10 mouse cellular contexts compared by ENCODE assay signal in the genomic region with DNA sequence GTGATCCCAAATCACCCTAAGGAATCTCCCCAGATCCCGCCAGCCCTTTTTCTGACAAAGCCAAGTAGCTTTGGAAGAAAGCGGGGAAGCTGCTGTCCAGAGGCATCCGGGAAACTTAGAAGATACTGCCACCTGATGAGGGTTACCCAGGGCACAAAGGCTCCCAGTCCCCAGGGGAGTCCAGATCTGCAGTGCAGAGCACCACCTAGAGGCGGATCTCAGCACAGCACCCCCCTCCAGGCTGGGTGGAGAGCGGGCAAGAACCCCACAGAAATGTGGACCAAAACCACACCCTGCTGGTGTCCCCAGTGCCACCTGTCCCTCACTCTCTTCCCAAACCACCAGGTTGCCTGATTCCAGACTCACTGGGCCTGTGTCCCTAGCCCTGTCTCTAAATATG. TPM values are rescaled to one million over a fixed set of nuclear protein-coding genes. Genes with fewer than 3 reads are reported as not detected.
DNase-seq lines count a peak whose midpoint lies in the region; ATAC-seq lines count a peak whose summit lies in the region.
"Had no signal": no experiment of that assay in that cellular context is flagged by ENCODE, and none has a peak within 500 bp of the region (broad histone marks: within the 10 kb centered on the region; RNA-seq: fewer than 3 reads in every experiment).

No protein-coding gene starts in this region.

- no peaks in the 10 kb centered on the region for H3K9me3 ChIP-seq in heart, embryonic 11.5 days (replicated peaks; ENCODE audit: control insufficient read depth, low read length)
- H3K9me3 ChIP-seq in embryonic facial prominence, embryonic 14.5 days (ENCODE audit: control insufficient read depth, low read length) = no peaks in the 10 kb centered on the region
- H3K9me3 ChIP-seq: limb, embryonic 15.5 days had no signal

- 13% methylated on average over 5 of the region's 5 CpGs for WGBS in heart, embryonic 11.5 days (ENCODE audit: insufficient replicate concordance)
- 10% methylated on average over 4 of the region's 5 CpGs for WGBS in embryonic facial prominence, embryonic 14.5 days

- peak; percentile 52 to 83 for DNase-seq in heart, adult 18-20 months
- DNase-seq in adrenal gland, postnatal 4 days (ENCODE audit: low spot score in 2 of 2) = peak; percentile 54 to 56
- DNase-seq in embryonic facial prominence, embryonic 14.5 days (ENCODE audit: low spot score) = peak; percentile 44
- DNase-seq in heart, postnatal 14 days = peak; percentile 71 to 80
- DNase-seq in layer of hippocampus, postnatal 14 days (ENCODE audit: low spot score in 2 of 2) = peak; percentile 60 to 69
- DNase-seq in spleen, postnatal 10 days (ENCODE audit: low spot score in 2 of 2) = peak; percentile 63 to 80

- no peak overlapping the region for H3K9ac ChIP-seq in heart, embryonic 11.5 days (ENCODE audit: low read depth, low read length)
- no peak overlapping the region for H3K9ac ChIP-seq in embryonic facial prominence, embryonic 14.5 days (ENCODE audit: low read depth, low read length)
- H3K9ac ChIP-seq: limb, embryonic 15.5 days had no signal

- H3K36me3 ChIP-seq in heart, embryonic 11.5 days (ENCODE audit: control insufficient read depth, insufficient read depth, low read length) = no peaks in the 10 kb centered on the region
- no peaks in the 10 kb centered on the region for H3K36me3 ChIP-seq in embryonic facial prominence, embryonic 14.5 days (ENCODE audit: control insufficient read depth, insufficient read depth, low read length)
- H3K36me3 ChIP-seq: G1E; limb, embryonic 15.5 days had no signal

- no peak for ATAC-seq in heart, embryonic 11.5 days (replicated peaks; ENCODE audit: insufficient number of reproducible peaks, low FRiP score, low TSS enrichment)
- ATAC-seq in embryonic facial prominence, embryonic 14.5 days (ENCODE audit: low read depth) = no peak
- peak; percentile 92 for ATAC-seq in megakaryocyte-erythroid progenitor cell, adult 5-6 weeks (replicated peaks; ENCODE audit: low FRiP score, low TSS enrichment, poor library complexity, severe bottlenecking)

- H3K27ac ChIP-seq in heart, embryonic 11.5 days (ENCODE audit: low read depth, low read length) = no peak overlapping the region
- H3K27ac ChIP-seq in embryonic facial prominence, embryonic 14.5 days (replicated peaks; ENCODE audit: low read depth, low read length) = no peak overlapping the region
- H3K27ac ChIP-seq: limb, embryonic 15.5 days had no signal

- no peaks in the 10 kb centered on the region for H3K4me1 ChIP-seq in heart, embryonic 11.5 days (ENCODE audit: control insufficient read depth, insufficient read depth, low read length)
- H3K4me1 ChIP-seq in embryonic facial prominence, embryonic 14.5 days (ENCODE audit: control insufficient read depth, insufficient read depth, low read length) = no peaks in the 10 kb centered on the region

- H3K4me2 ChIP-seq in heart, embryonic 11.5 days = no peak overlapping the region
- no peak overlapping the region for H3K4me2 ChIP-seq in embryonic facial prominence, embryonic 14.5 days (ENCODE audit: low read depth, low read length)
- H3K4me2 ChIP-seq: limb, embryonic 15.5 days had no signal

- no peak overlapping the region for H3K4me3 ChIP-seq in heart, embryonic 11.5 days (ENCODE audit: low read depth, low read length)
- H3K4me3 ChIP-seq in embryonic facial prominence, embryonic 14.5 days (ENCODE audit: low read depth, low read length) = no peak overlapping the region
- H3K4me3 ChIP-seq: limb, embryonic 15.5 days had no signal

- intact Hi-C loops in heart, postnatal 14 days (cut with DNase I) = loop anchor here (2.0 kb wide), 3 partner anchors 56 to 392 kb away; a partner anchor contains a TSS

- H3K27me3 ChIP-seq in heart, embryonic 11.5 days (ENCODE audit: control insufficient read depth, insufficient read depth, low read length) = peaks cover 16% of the 10 kb centered on the region
- H3K27me3 ChIP-seq in embryonic facial prominence, embryonic 14.5 days (replicated peaks; ENCODE audit: control insufficient read depth, insufficient read depth, low read length) = no peaks in the 10 kb centered on the region

RNA-seq across cellular contexts. Expression of a gene that starts 0.7 kb away (rescaled TPM):
- total RNA-seq in heart, adult 18-20 months (2021) = 1 to 10 TPM; 6.0 to 6.1 TPM
- polyA plus RNA-seq in heart, embryonic 11.5 days (2014; fragmentation: Nextera tagmentation; extraction: Ambion mirVana) = 0.23 and 0.27 TPM in 2 replicates
- 1 to 10 TPM; 1.5 to 2.2 TPM for total RNA-seq in adrenal gland, postnatal 4 days (2021)
- 1.0 and 1.2 TPM in 2 replicates for polyA plus RNA-seq in embryonic facial prominence, embryonic 14.5 days (2014; fragmentation: Nextera tagmentation; extraction: Ambion mirVana)
- 1 to 10 TPM; 5.1 to 6.0 TPM for total RNA-seq in heart, postnatal 14 days (2021)
- total RNA-seq in layer of hippocampus, postnatal 14 days (2021) = 1 to 10 TPM; 3.3 to 4.0 TPM
- total RNA-seq in megakaryocyte-erythroid progenitor cell, adult 5-6 weeks (2014; fragmentation: Nextera tagmentation) = not detected in 2 replicates
- total RNA-seq in megakaryocyte-erythroid progenitor cell, adult 5-6 weeks (2017) = not detected in 2 replicates
- polyA plus RNA-seq: G1E had no signal

RNA-seq across cellular contexts. Expression of a gene that starts 55.6 kb away (rescaled TPM):
- 1 to 10 TPM; 3.1 to 5.5 TPM for total RNA-seq in heart, adult 18-20 months (2021)
- polyA plus RNA-seq in heart, embryonic 11.5 days (2014; fragmentation: Nextera tagmentation; extraction: Ambion mirVana) = 4.6 and 4.8 TPM in 2 replicates
- 10 to 100 TPM; 26.7 to 32.3 TPM for total RNA-seq in adrenal gland, postnatal 4 days (2021)
- polyA plus RNA-seq in embryonic facial prominence, embryonic 14.5 days (2014; fragmentation: Nextera tagmentation; extraction: Ambion mirVana) = 9.0 and 9.9 TPM in 2 replicates
- 1 to 10 TPM; 6.1 to 7.4 TPM for total RNA-seq in heart, postnatal 14 days (2021)
- 10 to 100 TPM; 19.4 to 24.4 TPM for total RNA-seq in layer of hippocampus, postnatal 14 days (2021)
- 5.9 and 12.6 TPM in 2 replicates for total RNA-seq in megakaryocyte-erythroid progenitor cell, adult 5-6 weeks (2014; fragmentation: Nextera tagmentation)
- total RNA-seq in megakaryocyte-erythroid progenitor cell, adult 5-6 weeks (2017) = 5.4 and 6.2 TPM in 2 replicates
